Mouse (Mus musculus) heart, embryonic 16.5 days (tissue): ENCODE results near the gene Chd8. TPM values are rescaled to one million over a fixed set of nuclear protein-coding genes. Genes with fewer than 3 reads are reported as not detected.

Experiments
- ATAC-seq: fragments of 200-750 bp; cut with Nextera tagmentation; replicated peaks from 2 replicates; pipeline ENCODE4 v1.8.0; 2017; ENCODE audit warnings: moderate number of reproducible peaks; ENCODE audit not compliant: insufficient read depth, low FRiP score; ENCODE audit errors: extremely low read depth
- H3K27ac ChIP-seq: fragments of 300-500 bp; sonication (generic); 2 replicates; pipeline ENCODE4 v1.5.1; 2014; ENCODE audit warnings: mild to moderate bottlenecking, low read length, control low read depth, moderate library complexity
- H3K27me3 ChIP-seq: fragments of 300-500 bp; sonication (generic); 2 replicates; pipeline ENCODE4 v1.6.1; 2014; ENCODE audit warnings: low read length, mixed read lengths; ENCODE audit not compliant: control insufficient read depth, insufficient read depth
- H3K36me3 ChIP-seq: fragments of 300-500 bp; sonication (generic); 2 replicates; pipeline ENCODE4 v1.6.1; 2014; ENCODE audit not compliant: control insufficient read depth, insufficient read depth
- H3K4me1 ChIP-seq: fragments of 300-500 bp; sonication (generic); 2 replicates; pipeline ENCODE4 v1.6.1; 2014; ENCODE audit warnings: low read length, mixed read lengths; ENCODE audit not compliant: control insufficient read depth, insufficient read depth
- H3K4me2 ChIP-seq: fragments of 300-500 bp; sonication (generic); 2 replicates; pipeline ENCODE4 v1.6.1; 2014; ENCODE audit warnings: low read depth, mild to moderate bottlenecking, control low read depth, low read length
- H3K4me3 ChIP-seq: fragments of 300-500 bp; sonication (generic); 2 replicates; pipeline ENCODE4 v1.5.1; 2014; ENCODE audit warnings: mild to moderate bottlenecking, control low read depth, low read length
- H3K9ac ChIP-seq: fragments of 300-500 bp; sonication (generic); 2 replicates; pipeline ENCODE4 v1.6.1; 2014; ENCODE audit warnings: low read length, control low read depth
- H3K9me3 ChIP-seq: fragments of 300-500 bp; sonication (generic); replicated peaks from 2 replicates; pipeline ENCODE4 v1.6.1; 2016; ENCODE audit warnings: low read length; ENCODE audit not compliant: control insufficient read depth
- WGBS: fragments of 180-500 bp; shearing (Covaris S2); extraction: QIAGEN DNeasy Blood & Tissue Kit; methylation state at CpG from one replicate; pipeline ENCODE4 v1.1.7; 2014; 5-methylcytosine and 5-hydroxymethylcytosine counted together
- polyA plus RNA-seq: library from polyadenylated mRNA; unstranded; fragments of >200 nt; fragmentation: Nextera tagmentation; extraction: Ambion mirVana; gene quantifications from 2 replicates; pipeline ENCODE4 v1.2.1, GENCODE M21; 2015

Chd8 gene
- polyA plus RNA-seq, 1 experiment from 2014 or later: 20.8 TPM

- WGBS: 12% methylated on average over 3 of the region's 3 CpGs
Measured at GRCm38 (mm10) chr14:52195691-52196090, 61.9 kb downstream of the Chd8 start.

GRCm38 (mm10) chr14:52190740-52191359 lies 66.7 kb downstream of the Chd8 start:
- Histone ChIP-seq H3K9me3 (no peaks in the 10 kb centered on the region), H3K4me3 (no peak overlapping the region), H3K27me3 (no peaks in the 10 kb centered on the region), H3K27ac (no peak overlapping the region), H3K9ac (no peak overlapping the region), H3K36me3 (no peaks in the 10 kb centered on the region), H3K4me2 (no peak overlapping the region), H3K4me1 (peaks cover 9% of the 10 kb centered on the region)
- ATAC-seq: no peak

More at GRCm38 (mm10) chr14:52195691-52196090, 61.9 kb downstream of the Chd8 start:
- peaks cover 12% of the 10 kb centered on the region for H3K36me3 ChIP-seq
- H3K9ac ChIP-seq: peak overlapping the region; percentile 99; the same call in 1 of the 2 replicates
- peak overlapping the region; percentile 86 for H3K4me2 ChIP-seq
- no peak for ATAC-seq
- no peak overlapping the region for H3K27ac ChIP-seq
- peak overlapping the region; percentile 100 for H3K4me3 ChIP-seq
- H3K27me3 ChIP-seq: no peaks in the 10 kb centered on the region
- peaks cover 20% of the 10 kb centered on the region for H3K4me1 ChIP-seq
- no peaks in the 10 kb centered on the region for H3K9me3 ChIP-seq

GRCm38 (mm10) chr14:52189519-52189918 lies 68.1 kb downstream of the Chd8 start:
- 70% methylated on average over 2 of the region's 2 CpGs for WGBS

GRCm38 (mm10) chr14:52188788-52189187 lies 68.8 kb downstream of the Chd8 start:
- Histone ChIP-seq H3K4me3 (no peak overlapping the region), H3K27ac (no peak overlapping the region), H3K9ac (no peak overlapping the region), H3K4me1 (0 out of 2 replicates have a peak, but pooled peaks cover 5% of the 10 kb centered on the region), H3K4me2 (no peak overlapping the region), H3K36me3 (no peaks in the 10 kb centered on the region), H3K9me3 (no peaks in the 10 kb centered on the region), H3K27me3 (no peaks in the 10 kb centered on the region)
- 90% methylated on average over 1 of the region's 1 CpGs for WGBS
- ATAC-seq: no peak

More at GRCm38 (mm10) chr14:52189519-52189918, 68.1 kb downstream of the Chd8 start:
- H3K4me3 ChIP-seq: no peak overlapping the region
- no peak overlapping the region for H3K9ac ChIP-seq
- H3K36me3 ChIP-seq: no peaks in the 10 kb centered on the region
- no peak overlapping the region for H3K27ac ChIP-seq
- H3K27me3 ChIP-seq: no peaks in the 10 kb centered on the region
- H3K4me2 ChIP-seq: no peak overlapping the region
- no peak for ATAC-seq
- H3K9me3 ChIP-seq: no peaks in the 10 kb centered on the region
- H3K4me1 ChIP-seq: 0 out of 2 replicates have a peak, but pooled peaks cover 5% of the 10 kb centered on the region

- Histone ChIP-seq H3K9me3 (no peaks in the 10 kb centered on the region), H3K4me3 (no peak overlapping the region), H3K27ac (no peak overlapping the region), H3K27me3 (no peaks in the 10 kb centered on the region), H3K4me1 (no peaks in the 10 kb centered on the region), H3K4me2 (no peak overlapping the region), H3K9ac (no peak overlapping the region), H3K36me3 (peaks cover 52% of the 10 kb centered on the region)
- 79% methylated on average over 2 of the region's 2 CpGs for WGBS
- no peak for ATAC-seq
Measured at GRCm38 (mm10) chr14:52166571-52166970, 91.0 kb downstream of the Chd8 start.

- 69% methylated on average over 6 of the region's 6 CpGs for WGBS
- Histone ChIP-seq H3K4me3 (no peak overlapping the region), H3K4me1 (no peaks in the 10 kb centered on the region), H3K9me3 (no peaks in the 10 kb centered on the region), H3K36me3 (peaks cover 49% of the 10 kb centered on the region), H3K9ac (no peak overlapping the region), H3K27ac (no peak overlapping the region), H3K27me3 (no peaks in the 10 kb centered on the region), H3K4me2 (no peak overlapping the region)
- no peak for ATAC-seq
Measured at GRCm38 (mm10) chr14:52160911-52161310, 96.7 kb downstream of the Chd8 start.

GRCm38 (mm10) chr14:52155008-52155407 lies 102.6 kb downstream of the Chd8 start:
- Histone ChIP-seq H3K27me3 (no peaks in the 10 kb centered on the region), H3K4me3 (no peak overlapping the region), H3K4me1 (no peaks in the 10 kb centered on the region), H3K9ac (no peak overlapping the region), H3K9me3 (no peaks in the 10 kb centered on the region), H3K27ac (no peak overlapping the region), H3K36me3 (peaks cover 7% of the 10 kb centered on the region; the same call in 1 of the 2 replicates), H3K4me2 (no peak overlapping the region)
- no peak for ATAC-seq
- 88% methylated on average over 2 of the region's 2 CpGs for WGBS

GRCm38 (mm10) chr14:52152613-52153012 lies 105.0 kb downstream of the Chd8 start:
- Histone ChIP-seq H3K9ac (no peak overlapping the region), H3K4me3 (no peak overlapping the region), H3K4me2 (no peak overlapping the region), H3K27ac (no peak overlapping the region), H3K9me3 (no peaks in the 10 kb centered on the region), H3K4me1 (no peaks in the 10 kb centered on the region), H3K27me3 (no peaks in the 10 kb centered on the region), H3K36me3 (no peaks in the 10 kb centered on the region)
- no peak for ATAC-seq
- 52% methylated on average over 3 of the region's 3 CpGs for WGBS

- 41% methylated on average over 7 of the region's 7 CpGs for WGBS
- ATAC-seq: no peak
- Histone ChIP-seq H3K4me2 (no peak overlapping the region), H3K4me3 (no peak overlapping the region), H3K4me1 (no peaks in the 10 kb centered on the region), H3K27me3 (no peaks in the 10 kb centered on the region), H3K9me3 (no peaks in the 10 kb centered on the region), H3K27ac (no peak overlapping the region), H3K9ac (no peak overlapping the region), H3K36me3 (no peaks in the 10 kb centered on the region)
Measured at GRCm38 (mm10) chr14:52152179-52152578, 105.4 kb downstream of the Chd8 start.
